ENCODE assay signal across 28 mouse cellular contexts in the genomic region with DNA sequence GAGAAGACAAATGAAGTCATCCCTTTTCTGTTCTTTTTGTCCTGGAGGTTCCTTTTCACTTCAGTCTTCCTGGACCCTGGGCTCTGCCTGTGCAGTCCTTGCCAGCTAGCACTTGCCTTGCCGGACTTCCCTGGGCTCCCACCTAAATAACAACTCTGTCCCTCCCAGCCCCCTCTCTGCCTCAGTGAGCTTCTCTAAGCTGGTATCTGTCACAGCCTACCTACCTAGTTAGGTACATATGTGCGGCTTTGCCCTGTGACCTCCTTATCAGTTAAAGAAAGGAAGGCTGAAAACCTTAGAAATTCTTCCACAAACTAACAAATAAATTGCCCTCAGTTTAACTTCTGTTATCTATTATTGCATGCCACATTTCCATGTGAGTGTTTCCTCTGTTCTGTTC. TPM values are rescaled to one million over a fixed set of nuclear protein-coding genes. Genes with fewer than 3 reads are reported as not detected.
A peak's percentile ranks its signal among the peaks of the same experiment; 100 is the strongest.
DNase-seq lines count a peak whose midpoint lies in the region; ATAC-seq and TF ChIP-seq lines count a peak whose summit lies in the region.
"Had no signal": no experiment of that assay in that cellular context is flagged by ENCODE, and none has a peak within 500 bp of the region (broad histone marks: within the 10 kb centered on the region; RNA-seq: fewer than 3 reads in every experiment).

No protein-coding gene starts in this region.

- no peak for TF ChIP-seq CTCF in G1E (IDR thresholded peaks at IDR 0.05; ENCODE audit: low read depth, low read length)

- no peak overlapping the region for H3K9ac ChIP-seq in stomach, embryonic 16.5 days (ENCODE audit: low read length)
- H3K9ac ChIP-seq: embryonic facial prominence, embryonic 13.5 days; embryonic facial prominence, embryonic 15.5 days; forebrain, embryonic 12.5 days had no signal

- H3K27ac ChIP-seq in stomach, embryonic 16.5 days (ENCODE audit: low read length) = peak overlapping the region; percentile 4
- H3K27ac ChIP-seq: embryonic facial prominence, embryonic 13.5 days; embryonic facial prominence, embryonic 15.5 days; forebrain, embryonic 10.5 days; forebrain, embryonic 12.5 days had no signal

- no peak overlapping the region for H3K4me3 ChIP-seq in G1E (ENCODE audit: low read depth, low read length)
- no peak overlapping the region for H3K4me3 ChIP-seq in stomach, embryonic 16.5 days (replicated peaks; ENCODE audit: low read length)
- H3K4me3 ChIP-seq: embryonic facial prominence, embryonic 13.5 days; embryonic facial prominence, embryonic 15.5 days; erythroblast, embryonic 14.5 days; forebrain, embryonic 10.5 days; forebrain, embryonic 12.5 days had no signal

- intact Hi-C loops in left cerebral cortex, postnatal 10 days (cut with DNase I) = no loop called here

- ATAC-seq in G1E (ENCODE audit: extremely low read depth, insufficient number of reproducible peaks, low FRiP score, poor library complexity, severe bottlenecking) = peak; percentile 52
- peak; percentile 14; the same call in 1 of the 2 replicates for ATAC-seq in megakaryocyte progenitor cell, adult 5-6 weeks (replicated peaks; ENCODE audit: poor library complexity)
- ATAC-seq in stomach, embryonic 16.5 days (ENCODE audit: insufficient read depth, low FRiP score) = no peak
- ATAC-seq: activated CD4-positive, CD25-positive, alpha-beta regulatory T cell, adult 4 months; CD4-positive, CD25-positive, alpha-beta regulatory T cell, adult 4 months; forebrain, embryonic 14.5 days; forebrain, embryonic 16.5 days; Patski had no signal

- H3K4me1 ChIP-seq in G1E (ENCODE audit: insufficient read depth, low read depth, low read length) = peaks cover 62% of the 10 kb centered on the region
- H3K4me1 ChIP-seq in stomach, embryonic 16.5 days (ENCODE audit: control insufficient read depth, insufficient read depth, low read length) = 0 out of 2 replicates have a peak, but pooled peaks cover 4% of the 10 kb centered on the region
- H3K4me1 ChIP-seq: embryonic facial prominence, embryonic 13.5 days; embryonic facial prominence, embryonic 15.5 days; forebrain, embryonic 10.5 days had no signal

- no peaks in the 10 kb centered on the region for H3K36me3 ChIP-seq in G1E (replicated peaks)
- no peaks in the 10 kb centered on the region for H3K36me3 ChIP-seq in stomach, embryonic 16.5 days (ENCODE audit: control insufficient read depth, insufficient read depth, low read length)
- H3K36me3 ChIP-seq: embryonic facial prominence, embryonic 13.5 days; embryonic facial prominence, embryonic 15.5 days; forebrain, embryonic 10.5 days; forebrain, embryonic 12.5 days had no signal

- H3K27me3 ChIP-seq in G1E (ENCODE audit: insufficient read depth, low read length) = no peaks in the 10 kb centered on the region
- H3K27me3 ChIP-seq in stomach, embryonic 16.5 days (ENCODE audit: control insufficient read depth, insufficient read depth, low read length) = no peaks in the 10 kb centered on the region
- H3K27me3 ChIP-seq: CH12.LX; embryonic facial prominence, embryonic 13.5 days; embryonic facial prominence, embryonic 15.5 days; forebrain, embryonic 12.5 days; Patski had no signal

- H3K4me2 ChIP-seq in stomach, embryonic 16.5 days (ENCODE audit: low read depth, low read length) = no peak overlapping the region
- H3K4me2 ChIP-seq: embryonic facial prominence, embryonic 13.5 days; embryonic facial prominence, embryonic 15.5 days; forebrain, embryonic 12.5 days had no signal

- no peaks in the 10 kb centered on the region for H3K9me3 ChIP-seq in G1E (replicated peaks)
- H3K9me3 ChIP-seq in stomach, embryonic 16.5 days (replicated peaks; ENCODE audit: control insufficient read depth, low read length) = no peaks in the 10 kb centered on the region
- H3K9me3 ChIP-seq: embryonic facial prominence, embryonic 13.5 days; embryonic facial prominence, embryonic 15.5 days; forebrain, embryonic 10.5 days; forebrain, embryonic 12.5 days had no signal

- DNase-seq in G1E (ENCODE audit: low spot score) = peak; percentile 1
- no peak for DNase-seq in left cerebral cortex, postnatal 10 days (ENCODE audit: extremely low spot score in 1 of 2, low spot score in 2 of 2)
- no peak for DNase-seq in urinary bladder, postnatal 36 days (ENCODE audit: low spot score in 2 of 2)
- no peak for DNase-seq in kidney, adult 11 months
- DNase-seq: adrenal gland, adult 2 months; adrenal gland, postnatal 10 days; adrenal gland, postnatal 25 days; B cell, adult 2 months; cerebellum, adult 11 months; cerebellum, adult 18-20 months; cerebellum, adult 8-10 months; cerebellum, adult 9-11 months; cerebellum, postnatal 14 days; cerebellum, postnatal 36 days; embryo, embryonic 11 days had no signal

- 69% methylated on average over 2 of the region's 2 CpGs for WGBS in stomach, embryonic 16.5 days

RNA-seq across cellular contexts. Expression of gene Itprid2, which starts 28.0 kb away (rescaled TPM):
- total RNA-seq in G1E (2014; fragmentation: Nextera tagmentation) (52.1 and 62.8 TPM in 2 replicates), G1E (2017) (36.2 and 40.6 TPM in 2 replicates)
- polyA plus RNA-seq in G1E (2012) = 12.5 and 15.2 TPM in 2 replicates
- total RNA-seq in megakaryocyte progenitor cell, adult 5-6 weeks (2015) = 16.9 and 21.0 TPM in 2 replicates
- 11.1 and 12.1 TPM in 2 replicates for total RNA-seq in megakaryocyte progenitor cell, adult 5-6 weeks (2017)
- 19.7 and 20.7 TPM in 2 replicates for polyA plus RNA-seq in stomach, embryonic 16.5 days (2015; fragmentation: Nextera tagmentation; extraction: Ambion mirVana)
- total RNA-seq in left cerebral cortex, postnatal 10 days (2021) = 10 to 100 TPM; 20.2 to 26.8 TPM
